ENCODE assay signal across 14 mouse cellular contexts in the genomic region with DNA sequence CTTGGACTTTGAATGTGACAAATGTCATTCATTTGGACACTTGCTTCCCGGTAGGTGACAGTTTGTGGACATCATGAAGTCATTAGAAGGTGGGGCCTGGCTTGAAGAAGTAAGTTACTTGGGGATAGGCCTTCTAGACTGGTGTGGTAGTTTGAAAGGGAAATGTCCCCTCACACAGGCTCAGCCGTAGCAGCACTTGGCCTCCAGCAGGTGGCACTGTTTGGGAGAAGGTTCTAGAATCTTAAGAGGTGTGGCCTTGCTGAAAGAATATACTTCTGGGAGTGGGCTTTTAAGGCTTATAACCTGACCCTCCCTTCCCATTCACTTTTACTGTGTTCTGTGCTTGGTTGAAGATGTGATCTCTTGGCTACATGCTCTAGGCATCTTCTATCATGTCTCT.
DNase-seq lines count a peak whose midpoint lies in the region; TF ChIP-seq lines count a peak whose summit lies in the region.
"Had no signal": no experiment of that assay in that cellular context is flagged by ENCODE, and none has a peak within 500 bp of the region (broad histone marks: within the 10 kb centered on the region; RNA-seq: fewer than 3 reads in every experiment).

No protein-coding gene starts in this region.

- intact Hi-C loops in gastrocnemius, adult 2 months (cut with DNase I), result no loop called here
- intact Hi-C loops in gastrocnemius, postnatal 14 days (cut with DNase I; ENCODE audit: low total_unique reads), result no loop called here

- no peak for DNase-seq in gastrocnemius, adult 2 months
- DNase-seq in gastrocnemius, postnatal 14 days, result no peak
- DNase-seq in layer of hippocampus, adult 2 months (ENCODE audit: low spot score in 2 of 2), result no peak
- DNase-seq in layer of hippocampus, postnatal 36 days, result no peak
- peak; percentile 1 for DNase-seq in lung, postnatal 14 days
- DNase-seq in lung, postnatal 36 days, result no peak
- DNase-seq in R1 (ENCODE audit: low read depth, low spot score), result peak; percentile 63
- DNase-seq in right cerebral cortex, postnatal 4 days, result no peak
- DNase-seq: adrenal gland, postnatal 14 days; cerebellum, adult 9-10 months had no signal

- TF ChIP-seq CTCF in gastrocnemius, adult 2 months (IDR thresholded peaks at IDR 0.05), result peak; percentile 14; the same call in 1 of the 2 replicates
- TF ChIP-seq CTCF in layer of hippocampus, adult 2 months (conservative IDR thresholded peaks at IDR 0.05), result peak; percentile 54

- H3K27ac ChIP-seq in gastrocnemius, adult 2 months, result no peak overlapping the region
- H3K27ac ChIP-seq in layer of hippocampus, adult 2 months, result no peak overlapping the region
- H3K27ac ChIP-seq: heart, embryonic 10.5 days; limb, embryonic 13.5 days; macrophage; midbrain, embryonic 12.5 days had no signal

- no peak overlapping the region for H3K4me3 ChIP-seq in gastrocnemius, adult 2 months
- no peak overlapping the region for H3K4me3 ChIP-seq in layer of hippocampus, adult 2 months
- H3K4me3 ChIP-seq: heart, embryonic 10.5 days; limb, embryonic 13.5 days; midbrain, embryonic 12.5 days had no signal

Comparison
In these comparisons a context has a peak if more than half of its experiments do, and no peak if none do; other contexts are left out.
1. DNase-seq: peak in lung, postnatal 14 days (single experiment) and R1 (single experiment); none in gastrocnemius, adult 2 months (single experiment), gastrocnemius, postnatal 14 days (single experiment), layer of hippocampus, adult 2 months (0 of 2), layer of hippocampus, postnatal 36 days (0 of 2), lung, postnatal 36 days (single experiment) and right cerebral cortex, postnatal 4 days (single experiment).